Mouse (Mus musculus): ENCODE data around the gene Babam1.

DNA sequence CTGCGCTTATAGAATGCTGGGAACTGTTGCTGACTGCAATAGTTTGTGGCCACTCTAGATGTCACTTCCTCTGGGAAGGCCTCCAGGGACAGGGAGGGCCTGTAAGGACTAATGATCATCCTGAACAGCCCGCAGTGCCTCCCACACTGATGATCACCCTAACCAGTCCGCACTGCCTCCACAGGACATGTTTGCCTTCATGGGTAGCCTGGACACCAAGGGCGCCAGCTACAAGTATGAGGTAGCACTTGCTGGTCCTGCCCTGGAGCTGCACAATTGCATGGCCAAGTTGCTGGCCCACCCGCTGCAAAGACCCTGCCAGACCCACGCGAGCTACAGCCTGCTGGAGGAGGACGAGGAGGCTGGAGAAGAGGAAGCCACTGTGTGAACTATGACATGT is 7.3 kb downstream of the Babam1 start:
- TF ChIP-seq CTCF (IDR thresholded peaks at IDR 0.05; ENCODE audit: low read depth, low read length) = no peak
- no peak for TF ChIP-seq EP300 (IDR thresholded peaks at IDR 0.05; ENCODE audit: insufficient read depth, low read depth, low read length)
